Mouse (Mus musculus): Measurements from ENCODE around the gene Pxdc1.

The Pxdc1 gene

GRCm38 (mm10) chr13:34653391-34653790 is at the start of gene Pxdc1:
Pxdc1 (minus strand) TSS chr13:34653486.
- peak; percentile 31 for DNase-seq

DNA sequence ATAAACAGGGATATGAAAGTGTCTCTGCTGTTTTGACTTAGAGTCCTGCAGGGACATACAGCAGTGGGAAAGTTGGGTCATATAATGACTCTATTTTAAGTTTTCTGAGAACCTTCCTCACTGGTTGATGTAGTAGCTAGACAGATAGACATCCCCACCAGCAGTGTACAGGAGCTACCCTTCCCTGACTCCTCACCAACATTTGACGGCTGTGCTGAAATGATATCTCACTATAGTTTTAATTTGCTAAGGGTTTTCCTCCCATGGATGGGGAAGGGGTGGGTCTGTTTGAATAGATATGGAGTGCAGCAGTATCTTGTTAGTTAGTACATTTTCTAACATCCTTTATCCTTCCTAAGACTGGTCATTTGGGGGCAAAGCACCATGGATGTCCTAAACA is 47.3 kb upstream of the Pxdc1 start:
- no peak for DNase-seq

- no peak for DNase-seq
Measured at GRCm38 (mm10) chr13:34700091-34700490, 46.8 kb upstream of the Pxdc1 start.

DNA sequence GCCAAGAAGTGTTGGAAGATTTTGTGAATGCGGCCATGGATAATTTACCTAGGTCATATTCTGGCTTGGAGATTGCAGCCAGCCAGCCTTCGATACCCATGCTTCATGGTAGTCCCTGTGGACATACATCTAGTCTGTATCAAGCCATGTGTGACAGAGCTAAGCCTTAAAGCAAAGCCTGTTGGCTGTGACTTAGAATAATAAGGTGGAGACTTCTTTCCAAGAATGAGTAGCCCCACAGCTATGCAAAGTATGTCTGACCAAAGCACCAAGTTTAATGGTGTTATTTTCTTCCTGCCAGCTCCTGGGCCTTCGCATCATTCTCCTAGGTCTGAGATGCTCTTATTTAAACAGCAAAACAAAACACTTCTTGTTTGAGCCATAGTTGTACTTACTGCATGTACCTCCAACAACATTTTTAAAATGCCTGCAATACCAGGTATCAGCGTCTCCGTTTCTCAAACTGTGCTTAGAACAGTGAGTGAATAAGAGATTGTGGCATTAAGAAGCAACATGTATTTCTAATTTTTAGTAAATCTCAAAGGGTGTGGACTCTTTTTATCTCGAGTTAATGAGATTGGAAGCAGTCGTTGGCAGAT is 43.5 kb upstream of the Pxdc1 start:
- no peak for DNase-seq

- DNase-seq = no peak
Measured at GRCm38 (mm10) chr13:34693111-34693510, 39.8 kb upstream of the Pxdc1 start.

DNA sequence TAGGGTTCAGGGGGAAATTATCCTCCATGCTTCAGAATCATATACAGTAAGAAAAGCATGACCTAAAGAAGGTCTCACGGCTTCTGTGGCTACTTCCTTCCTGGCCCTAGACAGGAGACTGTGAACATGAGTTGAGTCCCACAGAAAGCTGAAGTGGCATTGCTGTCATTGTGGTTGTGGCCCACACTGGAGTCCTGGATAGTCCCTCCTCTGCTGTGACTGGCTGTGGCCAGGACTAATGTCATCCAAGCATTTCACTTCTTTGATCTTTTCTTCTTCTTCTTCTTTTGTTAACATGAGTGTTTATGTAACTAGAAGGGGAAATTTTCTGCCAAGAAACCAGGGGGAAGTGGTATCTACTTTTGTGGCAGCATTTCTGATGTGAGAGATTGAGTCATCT is 37.8 kb upstream of the Pxdc1 start:
- DNase-seq = no peak

DNA sequence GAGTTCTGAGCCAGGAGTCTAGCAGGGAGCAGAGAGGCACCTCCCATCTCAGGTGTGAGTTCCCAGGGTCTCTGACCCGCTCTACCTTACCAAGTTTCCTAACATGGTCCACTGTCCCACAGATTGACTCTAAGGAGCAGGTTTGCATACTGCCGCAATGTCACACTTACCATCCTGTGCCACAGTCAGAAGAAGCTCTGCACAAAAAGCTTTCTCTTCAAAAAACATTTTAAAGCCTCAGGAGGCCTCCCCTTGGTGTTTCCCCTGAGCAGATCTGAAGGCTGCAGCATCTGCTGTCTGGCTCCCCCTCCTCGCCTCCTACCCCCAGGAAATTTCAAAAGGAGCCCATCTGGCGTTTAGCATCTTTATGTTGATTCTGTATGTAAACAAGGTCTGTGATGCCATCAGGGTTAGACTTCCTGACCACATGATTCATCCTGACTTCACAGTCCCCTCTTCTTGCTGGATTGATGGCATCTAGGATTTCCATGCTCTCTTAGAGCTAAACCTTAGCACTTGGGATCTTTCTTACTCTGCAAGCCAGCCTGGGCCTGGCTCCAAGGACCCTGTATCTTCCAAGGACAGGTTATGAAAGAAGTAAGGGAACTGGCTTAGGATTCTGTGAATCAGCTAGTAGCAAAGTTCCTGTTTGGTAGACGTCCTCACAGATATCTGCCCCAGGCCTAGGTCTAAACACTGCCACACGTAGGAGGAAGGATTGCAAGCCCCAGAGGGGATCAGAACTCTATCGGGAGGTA is 31.9 kb upstream of the Pxdc1 start:
- DNase-seq = no peak

DNA sequence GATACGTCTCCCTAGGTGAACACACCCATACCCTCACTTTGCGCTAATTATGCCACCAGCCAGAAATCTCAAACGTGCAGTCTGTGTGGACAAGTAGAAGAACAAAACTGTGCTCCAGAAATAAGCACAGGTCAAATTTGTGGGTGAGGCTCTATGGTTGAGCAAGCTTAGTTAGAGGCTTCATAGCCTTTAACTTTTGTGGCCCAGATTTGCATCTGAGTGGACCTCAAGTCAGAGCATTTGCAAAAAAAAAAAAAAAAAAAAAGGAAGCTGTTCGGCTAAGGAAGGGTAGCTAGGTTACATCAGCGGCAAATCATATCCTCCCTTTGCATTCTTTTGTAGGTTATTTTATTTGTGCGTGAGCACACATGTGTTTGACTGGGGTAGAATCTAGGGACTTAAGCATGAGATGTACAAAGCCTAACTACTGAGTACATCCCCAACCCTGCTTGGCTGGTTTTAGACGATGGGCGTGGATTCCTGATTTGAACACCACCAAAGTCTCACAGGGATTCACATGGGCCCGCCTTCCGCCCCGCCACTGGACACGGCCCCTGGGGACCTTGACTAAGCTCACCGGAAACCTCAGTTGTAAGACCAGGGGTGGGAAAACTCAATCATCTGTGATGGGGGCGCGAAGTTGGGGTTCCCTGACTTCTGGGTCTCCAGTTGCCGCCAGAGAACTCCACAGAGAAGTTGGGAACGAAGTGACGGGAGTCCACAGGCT is 30.6 kb upstream of the Pxdc1 start:
- no peak for DNase-seq

DNA sequence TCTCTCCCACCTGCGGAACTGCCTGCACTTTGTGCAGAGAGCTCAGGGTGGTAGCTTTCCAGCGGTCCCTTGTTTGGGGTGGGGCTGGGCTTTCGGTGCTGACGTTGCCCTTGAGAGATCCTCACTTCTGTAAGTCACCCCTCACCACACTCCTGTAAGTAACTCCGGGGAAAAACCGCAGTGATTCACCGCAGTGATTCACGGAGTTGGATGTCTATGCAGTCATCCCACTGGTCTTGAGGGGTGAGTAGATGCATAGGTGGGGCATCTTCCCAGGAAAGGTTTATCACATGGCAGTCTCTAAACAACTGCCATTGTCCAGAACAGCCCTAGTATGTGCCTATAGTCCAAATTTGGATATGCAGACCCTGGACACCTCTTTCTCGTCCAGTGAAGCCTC is 30.0 kb upstream of the Pxdc1 start:
- DNase-seq = no peak

GRCm38 (mm10) chr13:34676507-34676906 is 23.2 kb upstream of the Pxdc1 start:
- no peak for DNase-seq

GRCm38 (mm10) chr13:34675847-34676383 is 22.6 kb upstream of the Pxdc1 start:
- DNase-seq = no peak

DNA sequence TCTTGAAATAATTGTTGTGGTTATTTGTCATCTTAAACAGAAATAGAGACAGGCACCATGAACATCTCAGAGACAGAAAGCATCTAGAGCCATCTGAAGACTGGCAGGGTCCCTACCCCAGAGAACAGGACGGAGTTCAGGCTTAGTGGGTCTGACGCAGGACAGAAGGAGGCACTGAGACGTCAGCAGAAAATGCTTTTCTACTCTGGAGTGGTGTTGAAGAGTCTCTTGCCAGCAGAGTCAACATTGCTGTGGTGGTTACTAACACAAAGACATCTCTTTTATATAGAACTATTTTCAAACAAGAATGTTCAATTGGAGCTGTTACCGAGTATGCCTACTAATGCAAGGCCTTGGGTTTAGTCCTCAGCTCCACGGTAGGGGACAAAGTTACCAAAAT is 20.1 kb upstream of the Pxdc1 start:
- no peak for DNase-seq

- no peak for DNase-seq
Measured at GRCm38 (mm10) chr13:34669919-34670865, 16.9 kb upstream of the Pxdc1 start.

- no peak for DNase-seq
Measured at GRCm38 (mm10) chr13:34667197-34667596, 13.9 kb upstream of the Pxdc1 start.

GRCm38 (mm10) chr13:34665074-34665473 is 11.8 kb upstream of the Pxdc1 start:
- DNase-seq = no peak

DNA sequence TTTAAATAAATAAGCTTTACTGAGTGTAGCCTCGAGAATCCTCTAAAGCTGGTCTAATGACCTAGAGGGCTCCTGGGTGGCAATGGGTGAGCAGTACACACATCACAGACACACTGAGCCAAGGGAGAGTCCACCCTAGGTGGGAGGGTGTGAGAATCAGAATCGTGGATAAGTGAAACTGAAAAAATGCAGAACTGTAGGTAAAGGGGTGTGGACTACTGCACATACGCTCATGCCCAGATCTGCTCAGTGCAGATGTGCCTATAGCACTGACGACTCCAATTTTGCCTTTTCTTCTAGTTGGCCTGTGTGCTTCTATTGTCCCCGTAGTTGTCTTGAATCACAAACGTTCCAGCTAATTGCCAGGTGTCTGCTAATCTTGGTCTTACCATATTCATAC is 10.5 kb upstream of the Pxdc1 start:
- DNase-seq = no peak

GRCm38 (mm10) chr13:34659507-34659906 is 6.2 kb upstream of the Pxdc1 start:
- no peak for DNase-seq

- DNase-seq = no peak
Measured at GRCm38 (mm10) chr13:34656351-34656750, 3.1 kb upstream of the Pxdc1 start.

DNA sequence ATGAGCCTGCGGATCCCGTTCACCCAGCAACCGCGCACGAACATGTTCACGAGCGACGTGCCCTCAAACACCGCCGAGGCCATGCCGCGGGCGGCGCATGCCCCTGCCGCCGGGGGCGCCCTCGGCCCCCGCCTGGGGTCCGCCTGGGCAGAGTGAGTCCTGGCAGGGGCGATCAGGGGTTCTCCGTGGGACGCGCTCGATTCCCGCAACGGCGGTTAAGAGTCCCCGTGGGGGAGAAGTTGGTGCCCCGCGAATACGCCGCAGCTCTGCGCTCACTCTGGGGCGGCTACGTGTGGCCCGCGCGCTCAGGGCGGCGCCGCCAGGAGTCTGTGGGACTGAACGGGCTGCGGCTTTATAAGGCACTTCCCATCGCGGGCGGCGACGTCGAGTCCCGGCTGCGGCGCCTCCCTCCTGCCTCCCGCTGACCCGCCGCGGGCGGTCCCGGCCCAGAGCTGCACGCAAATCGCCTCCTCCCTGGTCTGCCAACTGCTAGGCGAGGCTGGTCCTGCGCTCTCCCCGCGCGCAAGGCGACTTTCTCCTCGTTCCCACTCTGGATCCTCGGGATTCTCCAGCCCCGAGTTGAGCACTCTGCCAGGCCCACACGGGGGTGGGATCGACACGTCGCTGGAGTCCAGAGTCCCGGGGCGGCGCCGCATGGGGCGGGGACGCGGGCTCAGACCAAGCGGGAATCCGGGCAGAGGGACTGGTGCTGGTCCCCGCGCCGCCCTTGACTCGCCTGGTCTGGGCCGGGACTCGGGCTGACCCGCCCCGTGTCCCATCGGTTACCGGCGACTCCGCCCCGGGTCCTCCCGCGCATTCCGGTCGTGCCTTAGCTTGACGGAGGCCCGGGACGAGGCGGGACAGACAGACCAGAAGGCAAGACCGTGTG is 689 bp downstream of the Pxdc1 start:
- DNase-seq = peak; percentile 76

GRCm38 (mm10) chr13:34652016-34652352 is 1.3 kb downstream of the Pxdc1 start:
- DNase-seq = no peak

DNA sequence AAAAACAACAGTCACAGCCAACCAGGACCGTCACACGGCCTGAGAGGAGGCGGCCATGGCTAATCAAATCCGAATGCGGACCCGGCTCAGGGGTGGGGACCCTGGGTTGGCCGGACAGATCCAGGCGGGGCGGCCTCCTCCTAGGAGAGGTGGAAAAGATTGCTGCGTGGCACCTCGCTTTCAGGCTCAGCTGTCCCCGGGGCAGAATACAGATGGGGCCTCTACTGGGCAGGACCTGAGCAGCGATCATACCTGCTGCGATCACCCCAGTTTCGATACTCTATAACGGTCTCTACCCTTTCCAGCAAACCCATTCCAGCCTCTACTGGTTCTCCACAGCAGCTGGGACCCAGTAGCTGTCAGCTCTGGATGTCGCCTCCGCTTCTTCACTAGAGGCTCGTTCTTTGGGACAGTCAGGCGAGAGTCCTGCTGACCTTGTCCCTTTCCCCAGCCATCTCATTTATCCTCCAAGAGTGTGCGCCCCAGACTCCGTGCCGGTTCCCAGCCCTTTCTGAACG is 1.8 kb downstream of the Pxdc1 start:
- no peak for DNase-seq
